Mouse (Mus musculus): ENCODE measurements around the gene Prps1.

GRCm38 (mm10) chrX:140430506-140430905 is 25.9 kb upstream of the Prps1 start:
- TF ChIP-seq GATA1 (IDR thresholded peaks at IDR 0.05; ENCODE audit: low read length) (no peak), TAL1 (IDR thresholded peaks at IDR 0.05; ENCODE audit: low read length) (no peak)

Measured in erythroblast, embryonic 14.5 days (primary cell).